Mouse (Mus musculus): ENCODE data around the gene Rubcnl. TPM values are rescaled to one million over a fixed set of nuclear protein-coding genes. Genes with fewer than 3 reads are reported as not detected.

Rubcnl gene
- polyA plus RNA-seq, 2 experiments = 0.09 to 0.21 TPM

GRCm38 (mm10) chr14:75034240-75034639, 18.4 kb downstream of the Rubcnl start:
- peak; percentile 51; the same call in 1 of the 2 replicates for ATAC-seq (ENCODE audit: insufficient read depth)
- no peak overlapping the region for H3K4me2 ChIP-seq (ENCODE audit: low read depth)
- no peaks in the 10 kb centered on the region for H3K27me3 ChIP-seq (ENCODE audit: control insufficient read depth, insufficient read depth, low read length)
- no peaks in the 10 kb centered on the region for H3K9me3 ChIP-seq (ENCODE audit: control insufficient read depth, low read length)
- no peak overlapping the region for H3K4me3 ChIP-seq (ENCODE audit: insufficient read depth in 1 of 2, low read depth in 2 of 2, low read length in 2 of 2)
- no peak overlapping the region for H3K27ac ChIP-seq
- WGBS (ENCODE audit: insufficient replicate concordance) = 11% methylated on average over 3 of the region's 3 CpGs
- H3K9ac ChIP-seq (replicated peaks) = no peak overlapping the region
- DNase-seq (ENCODE audit: low read depth in 3 of 3, low spot score in 3 of 3) = no peak
- no peak for TF ChIP-seq CTCF (IDR thresholded peaks at IDR 0.05; ENCODE audit: low read depth)
- H3K4me1 ChIP-seq (replicated peaks; ENCODE audit: control insufficient read depth in 2 of 2, insufficient read depth in 2 of 2, low read length in 1 of 2) = peaks cover 0 to 13% of the 10 kb centered on the region in 2 experiments; a peak in 2 of 4 replicates
- H3K36me3 ChIP-seq (replicated peaks; ENCODE audit: control insufficient read depth, insufficient read depth, low read depth) = no peaks in the 10 kb centered on the region

- no peak overlapping the region for H3K4me3 ChIP-seq (ENCODE audit: insufficient read depth in 1 of 2, low read depth in 2 of 2, low read length in 2 of 2)
- H3K36me3 ChIP-seq (replicated peaks; ENCODE audit: control insufficient read depth, insufficient read depth, low read depth) = no peaks in the 10 kb centered on the region
- H3K4me2 ChIP-seq (ENCODE audit: low read depth) = no peak overlapping the region
- WGBS (ENCODE audit: insufficient replicate concordance) = 73% methylated on average over 11 of the region's 11 CpGs
- H3K4me1 ChIP-seq (replicated peaks; ENCODE audit: control insufficient read depth in 2 of 2, insufficient read depth in 2 of 2, low read length in 1 of 2) = peaks cover 0 to 12% of the 10 kb centered on the region in 2 experiments; a peak in 2 of 4 replicates
- no peaks in the 10 kb centered on the region for H3K27me3 ChIP-seq (ENCODE audit: control insufficient read depth, insufficient read depth, low read length)
- TF ChIP-seq EP300 (IDR thresholded peaks at IDR 0.05; ENCODE audit: low read depth) (no peak), CTCF (IDR thresholded peaks at IDR 0.05; ENCODE audit: low read depth) (no peak)
- no peak for DNase-seq (ENCODE audit: low read depth in 3 of 3, low spot score in 3 of 3)
- no peak for ATAC-seq (ENCODE audit: insufficient read depth)
- no peak overlapping the region for H3K27ac ChIP-seq
- no peaks in the 10 kb centered on the region for H3K9me3 ChIP-seq (ENCODE audit: control insufficient read depth, low read length)
- no peak overlapping the region for H3K9ac ChIP-seq (replicated peaks)
Measured at GRCm38 (mm10) chr14:75035431-75035830, 19.6 kb downstream of the Rubcnl start.

- no peaks in the 10 kb centered on the region for H3K4me1 ChIP-seq (replicated peaks; ENCODE audit: control insufficient read depth in 2 of 2, insufficient read depth in 2 of 2, low read length in 1 of 2)
- H3K4me3 ChIP-seq (ENCODE audit: insufficient read depth in 1 of 2, low read depth in 2 of 2, low read length in 2 of 2) = no peak overlapping the region
- no peaks in the 10 kb centered on the region for H3K36me3 ChIP-seq (replicated peaks; ENCODE audit: control insufficient read depth, insufficient read depth, low read depth)
- H3K27me3 ChIP-seq (ENCODE audit: control insufficient read depth, insufficient read depth, low read length) = no peaks in the 10 kb centered on the region
- DNase-seq (ENCODE audit: low read depth in 3 of 3, low spot score in 3 of 3) (no peak), ATAC-seq (ENCODE audit: insufficient read depth) (no peak)
- H3K9ac ChIP-seq (replicated peaks) = no peak overlapping the region
- no peak overlapping the region for H3K4me2 ChIP-seq (ENCODE audit: low read depth)
- WGBS (ENCODE audit: insufficient replicate concordance) = 36% methylated on average over 7 of the region's 7 CpGs
- no peaks in the 10 kb centered on the region for H3K9me3 ChIP-seq (ENCODE audit: control insufficient read depth, low read length)
- no peak for TF ChIP-seq CTCF (IDR thresholded peaks at IDR 0.05; ENCODE audit: low read depth)
- TF ChIP-seq EP300 (IDR thresholded peaks at IDR 0.05; ENCODE audit: low read depth) = no peak
- H3K27ac ChIP-seq = no peak overlapping the region
Measured at GRCm38 (mm10) chr14:75045184-75045583, 29.4 kb downstream of the Rubcnl start.

- no peak for TF ChIP-seq EP300 (IDR thresholded peaks at IDR 0.05; ENCODE audit: low read depth)
- peak; percentile 48 for TF ChIP-seq CTCF (IDR thresholded peaks at IDR 0.05; ENCODE audit: low read depth)
- Histone ChIP-seq H3K4me3 (ENCODE audit: insufficient read depth in 1 of 2, low read depth in 2 of 2, low read length in 2 of 2) (no peak overlapping the region), H3K4me2 (ENCODE audit: low read depth) (no peak overlapping the region), H3K9ac (replicated peaks) (no peak overlapping the region), H3K9me3 (ENCODE audit: control insufficient read depth, low read length) (no peaks in the 10 kb centered on the region), H3K27me3 (ENCODE audit: control insufficient read depth, insufficient read depth, low read length) (no peaks in the 10 kb centered on the region), H3K36me3 (replicated peaks; ENCODE audit: control insufficient read depth, insufficient read depth, low read depth) (no peaks in the 10 kb centered on the region), H3K27ac (no peak overlapping the region), H3K4me1 (replicated peaks; ENCODE audit: control insufficient read depth in 2 of 2, insufficient read depth in 2 of 2, low read length in 1 of 2) (peaks cover 0 to 10% of the 10 kb centered on the region in 2 experiments; a peak in 2 of 4 replicates)
- no peak for DNase-seq (ENCODE audit: low read depth in 3 of 3, low spot score in 3 of 3)
- no peak for ATAC-seq (ENCODE audit: insufficient read depth)
- WGBS (ENCODE audit: insufficient replicate concordance) = 40% methylated on average over 8 of the region's 8 CpGs
Measured at GRCm38 (mm10) chr14:75052451-75052850, 36.6 kb downstream of the Rubcnl start.

GRCm38 (mm10) chr14:75054455-75055343, 38.9 kb downstream of the Rubcnl start:
- ATAC-seq (ENCODE audit: insufficient read depth) = no peak
- H3K4me1 ChIP-seq (replicated peaks; ENCODE audit: control insufficient read depth in 2 of 2, insufficient read depth in 2 of 2, low read length in 1 of 2) = peaks cover 0 to 13% of the 10 kb centered on the region in 2 experiments; a peak in 2 of 4 replicates
- WGBS (ENCODE audit: insufficient replicate concordance) = 54% methylated on average over 14 of the region's 14 CpGs
- no peak overlapping the region for H3K4me2 ChIP-seq (ENCODE audit: low read depth)
- no peaks in the 10 kb centered on the region for H3K27me3 ChIP-seq (ENCODE audit: control insufficient read depth, insufficient read depth, low read length)
- no peak overlapping the region for H3K27ac ChIP-seq
- no peak overlapping the region for H3K9ac ChIP-seq (replicated peaks)
- no peak for TF ChIP-seq EP300 (IDR thresholded peaks at IDR 0.05; ENCODE audit: low read depth)
- TF ChIP-seq CTCF (IDR thresholded peaks at IDR 0.05; ENCODE audit: low read depth) = no peak
- H3K36me3 ChIP-seq (replicated peaks; ENCODE audit: control insufficient read depth, insufficient read depth, low read depth) = no peaks in the 10 kb centered on the region
- no peak overlapping the region for H3K4me3 ChIP-seq (ENCODE audit: insufficient read depth in 1 of 2, low read depth in 2 of 2, low read length in 2 of 2)
- DNase-seq (ENCODE audit: low read depth in 3 of 3, low spot score in 3 of 3) = no peak
- H3K9me3 ChIP-seq (ENCODE audit: control insufficient read depth, low read length) = no peaks in the 10 kb centered on the region

Measured in liver, embryonic 14.5 days (tissue).